Mouse (Mus musculus): ENCODE results near the gene Atp5b. TPM values are rescaled to one million over a fixed set of nuclear protein-coding genes. Genes with fewer than 3 reads are reported as not detected.

Gene Atp5b
- polyA plus RNA-seq, 1 experiment from 2014 or later, result 2,170 TPM

DNA sequence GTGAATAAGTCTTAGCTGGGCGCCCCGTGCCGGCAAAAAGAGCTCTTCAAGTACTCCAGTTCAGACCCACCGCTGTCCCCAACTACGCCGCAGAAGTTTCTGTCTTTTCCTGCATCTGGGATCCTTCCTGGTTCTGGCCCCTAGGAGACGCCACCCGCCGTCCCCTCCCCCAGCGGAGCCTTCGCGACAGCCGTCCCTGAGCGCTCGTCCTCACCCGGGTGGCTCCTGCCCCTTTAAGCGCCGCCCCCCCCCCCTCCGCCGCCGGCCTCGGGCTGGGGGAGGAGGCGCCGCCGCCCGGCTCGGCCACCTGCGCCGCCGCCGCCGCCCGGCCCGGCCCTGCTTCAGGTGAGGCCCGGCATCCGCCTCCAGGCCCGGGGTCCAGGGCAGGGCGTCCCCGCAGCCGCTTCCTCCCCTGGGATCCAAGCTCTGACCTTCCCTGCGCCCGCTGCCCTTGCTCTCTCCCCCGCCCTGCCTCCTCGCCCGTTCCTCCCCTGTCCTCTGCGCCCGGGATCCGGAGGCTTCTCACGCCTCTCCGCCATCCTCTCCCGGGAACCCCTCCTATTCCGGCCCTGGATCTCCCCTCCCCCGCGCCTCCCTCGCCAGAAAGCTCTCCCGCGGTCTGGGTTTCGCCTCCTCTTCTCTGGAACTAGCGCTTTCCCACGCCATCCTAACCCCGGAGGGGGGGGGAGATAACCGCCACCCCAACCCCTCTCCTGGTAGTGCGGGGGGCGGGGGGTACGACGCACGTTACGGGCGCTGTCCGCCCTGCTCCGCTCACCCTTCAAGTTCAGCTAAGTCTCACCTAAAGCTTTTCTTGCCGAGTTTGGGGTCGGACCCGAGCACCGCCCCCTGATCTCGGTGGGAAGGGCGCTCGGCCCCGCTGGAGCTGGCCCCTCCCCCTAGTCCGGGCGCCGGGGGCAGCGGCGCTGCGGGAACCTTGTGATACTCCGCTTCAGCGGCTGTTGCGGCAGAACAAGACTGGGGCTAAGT, 9.7 kb downstream of the Atp5b start:
- Histone ChIP-seq H3K9me3 (replicated peaks) (no peaks in the 10 kb centered on the region), H3K36me3 (ENCODE audit: poor library complexity, severe bottlenecking) (peaks cover 31% of the 10 kb centered on the region), H3K27ac (peak overlapping the region; percentile 89), H3K4me2 (peak overlapping the region; percentile 91), H3K27me3 (no peaks in the 10 kb centered on the region), H3K9ac (peak overlapping the region; percentile 85), H3K4me3 (peak overlapping the region; percentile 78), H3K4me1 (peaks cover 51% of the 10 kb centered on the region)
- peak; percentile 54 for ATAC-seq
- under 1% methylated on average over 63 of the region's 88 CpGs for WGBS

DNA sequence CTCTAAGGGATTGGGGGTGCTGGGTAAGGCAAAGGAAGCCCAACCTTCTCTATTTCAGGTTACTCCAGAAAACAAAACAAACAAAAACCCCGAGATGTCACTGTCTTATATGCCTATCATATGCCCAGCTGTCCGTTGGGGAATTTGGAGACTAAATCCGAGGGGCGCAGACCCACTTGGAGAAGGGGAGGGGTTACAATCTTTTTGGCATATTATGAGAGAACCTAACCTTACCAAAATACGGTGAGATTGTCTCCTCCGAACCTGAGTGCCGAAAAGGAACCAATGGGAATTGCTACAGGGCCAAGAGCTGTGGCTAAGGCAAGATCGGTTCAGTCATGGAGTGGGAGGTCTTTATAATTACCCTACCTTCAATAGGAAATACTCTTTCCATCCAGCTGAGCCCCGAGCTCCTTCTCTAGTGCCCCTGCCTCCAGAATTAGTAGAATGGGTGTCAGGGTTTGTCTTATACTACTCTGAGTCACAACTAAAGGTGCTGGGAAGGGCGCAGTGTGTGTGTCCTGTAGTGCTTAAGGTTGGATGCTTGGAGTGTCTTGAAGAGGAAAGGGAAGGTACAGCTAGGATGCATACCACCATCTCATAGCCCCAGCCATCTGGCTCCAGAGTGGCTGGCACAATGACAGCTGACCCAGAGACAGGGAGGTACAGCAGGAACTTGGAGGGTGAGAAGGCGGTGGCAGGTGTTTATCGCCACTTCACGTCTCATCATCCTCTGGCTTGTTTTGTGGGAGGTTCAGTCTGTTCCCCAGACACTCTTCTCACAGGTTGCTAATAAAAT, 10.6 kb downstream of the Atp5b start:
- Histone ChIP-seq H3K4me1 (peaks cover 60% of the 10 kb centered on the region), H3K9me3 (replicated peaks) (no peaks in the 10 kb centered on the region), H3K9ac (peak overlapping the region; percentile 85), H3K4me3 (peak overlapping the region; percentile 78), H3K36me3 (ENCODE audit: poor library complexity, severe bottlenecking) (peaks cover 22% of the 10 kb centered on the region), H3K27ac (peak overlapping the region; percentile 89; the same call in 1 of the 2 replicates), H3K27me3 (no peaks in the 10 kb centered on the region), H3K4me2 (peak overlapping the region; percentile 91)
- no peak for ATAC-seq
- WGBS, result 25% methylated on average over 13 of the region's 13 CpGs

GRCm38 (mm10) chr10:128094340-128094968, 11.4 kb downstream of the Atp5b start:
- H3K27me3 ChIP-seq, result no peaks in the 10 kb centered on the region
- peak overlapping the region; percentile 37; the same call in 1 of the 2 replicates for H3K9ac ChIP-seq
- ATAC-seq, result peak; percentile 37; the same call in 1 of the 2 replicates
- H3K4me3 ChIP-seq, result peak overlapping the region; percentile 78
- H3K9me3 ChIP-seq (replicated peaks), result no peaks in the 10 kb centered on the region
- H3K36me3 ChIP-seq (ENCODE audit: poor library complexity, severe bottlenecking), result peaks cover 14% of the 10 kb centered on the region
- H3K4me1 ChIP-seq, result peaks cover 63% of the 10 kb centered on the region
- peak overlapping the region; percentile 11; the same call in 1 of the 2 replicates for H3K27ac ChIP-seq
- 11% methylated on average over 19 of the region's 19 CpGs for WGBS
- H3K4me2 ChIP-seq, result peak overlapping the region; percentile 91

DNA sequence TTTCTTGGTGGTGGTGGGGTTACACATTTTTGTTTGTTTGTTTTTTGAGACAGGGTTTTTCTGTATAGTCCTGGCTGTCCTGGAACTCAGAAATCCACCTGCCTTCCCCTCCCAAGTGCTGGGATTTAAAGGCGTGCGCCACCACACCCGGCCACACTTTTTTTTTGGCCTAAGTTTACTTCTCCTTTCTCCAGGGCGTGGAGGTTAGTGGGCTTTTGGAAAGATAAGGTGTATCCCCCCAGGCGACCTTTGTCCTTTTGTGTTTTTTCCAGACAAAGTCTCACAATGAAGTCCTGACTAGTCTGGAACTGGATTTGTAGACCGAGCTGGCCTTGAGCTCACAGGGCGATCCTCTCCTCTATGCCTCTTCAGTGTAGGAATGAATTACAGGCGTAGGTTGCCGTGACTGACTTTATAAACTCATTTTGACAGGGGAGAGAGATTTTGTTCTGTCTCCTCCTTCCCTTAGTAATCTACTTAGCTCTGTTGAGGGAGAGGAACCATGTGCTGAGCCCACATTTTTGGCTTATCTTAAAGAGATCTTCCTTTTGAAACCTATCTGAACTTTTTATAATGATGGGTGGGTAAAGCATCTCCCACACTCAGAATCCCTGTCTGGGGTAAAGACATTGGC, 12.0 kb downstream of the Atp5b start:
- Histone ChIP-seq H3K4me1 (peaks cover 63% of the 10 kb centered on the region), H3K27ac (no peak overlapping the region), H3K4me2 (peak overlapping the region; percentile 91), H3K36me3 (ENCODE audit: poor library complexity, severe bottlenecking) (peaks cover 8% of the 10 kb centered on the region), H3K27me3 (no peaks in the 10 kb centered on the region), H3K9me3 (replicated peaks) (no peaks in the 10 kb centered on the region), H3K9ac (no peak overlapping the region), H3K4me3 (peak overlapping the region; percentile 78; the same call in 1 of the 2 replicates)
- 20% methylated on average over 9 of the region's 9 CpGs for WGBS
- no peak for ATAC-seq

DNA sequence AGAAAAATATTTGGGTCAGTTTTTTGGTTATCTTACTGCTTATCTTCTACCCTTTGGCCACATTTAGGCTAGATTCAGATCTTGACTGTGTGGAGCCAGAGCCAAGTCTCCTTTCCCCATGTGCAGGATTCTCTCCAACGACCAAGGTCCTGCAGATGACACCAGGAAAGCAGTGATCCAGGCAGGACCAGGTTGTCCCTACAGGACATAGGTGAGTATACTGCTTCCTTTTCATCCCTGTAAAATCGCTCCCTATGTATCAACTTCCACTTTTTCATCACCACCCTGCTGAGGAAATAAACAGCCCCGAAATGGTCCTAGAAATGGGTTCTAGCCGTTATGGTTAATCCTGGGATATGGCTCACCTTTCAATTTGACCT, 13.2 kb downstream of the Atp5b start:
- ATAC-seq, result no peak
- peak overlapping the region; percentile 9; the same call in 1 of the 2 replicates for H3K4me2 ChIP-seq
- WGBS, result 16% methylated on average over 4 of the region's 4 CpGs
- no peaks in the 10 kb centered on the region for H3K27me3 ChIP-seq
- peaks cover 54% of the 10 kb centered on the region for H3K4me1 ChIP-seq
- no peaks in the 10 kb centered on the region for H3K9me3 ChIP-seq (replicated peaks)
- H3K27ac ChIP-seq, result no peak overlapping the region
- 0 out of 2 replicates have a peak overlapping the region, but pooled peaks have one; percentile 94 for H3K9ac ChIP-seq
- H3K36me3 ChIP-seq (ENCODE audit: poor library complexity, severe bottlenecking), result no peaks in the 10 kb centered on the region
- H3K4me3 ChIP-seq, result peak overlapping the region; percentile 100

- H3K4me3 ChIP-seq, result peak overlapping the region; percentile 100
- no peaks in the 10 kb centered on the region for H3K9me3 ChIP-seq (replicated peaks)
- peak overlapping the region; percentile 94 for H3K9ac ChIP-seq
- peak overlapping the region; percentile 79 for H3K4me2 ChIP-seq
- H3K36me3 ChIP-seq (ENCODE audit: poor library complexity, severe bottlenecking), result no peaks in the 10 kb centered on the region
- H3K27ac ChIP-seq, result peak overlapping the region; percentile 88
- H3K27me3 ChIP-seq, result no peaks in the 10 kb centered on the region
- 0% methylated on average over 78 of the region's 86 CpGs for WGBS
- peaks cover 48% of the 10 kb centered on the region for H3K4me1 ChIP-seq
- peak; percentile 86 for ATAC-seq
Observed at GRCm38 (mm10) chr10:128096693-128097586, 13.9 kb downstream of the Atp5b start.

GRCm38 (mm10) chr10:128097587-128097971, 14.5 kb downstream of the Atp5b start:
- Histone ChIP-seq H3K36me3 (ENCODE audit: poor library complexity, severe bottlenecking) (no peaks in the 10 kb centered on the region), H3K27me3 (no peaks in the 10 kb centered on the region), H3K9me3 (replicated peaks) (no peaks in the 10 kb centered on the region), H3K9ac (peak overlapping the region; percentile 94), H3K4me1 (peaks cover 44% of the 10 kb centered on the region), H3K4me2 (peak overlapping the region; percentile 79), H3K4me3 (peak overlapping the region; percentile 100), H3K27ac (peak overlapping the region; percentile 88)
- ATAC-seq, result no peak
- WGBS, result under 1% methylated on average over 13 of the region's 13 CpGs

- no peak overlapping the region for H3K9ac ChIP-seq
- H3K9me3 ChIP-seq (replicated peaks), result no peaks in the 10 kb centered on the region
- no peak overlapping the region for H3K4me3 ChIP-seq
- 93% methylated on average over 4 of the region's 4 CpGs for WGBS
- H3K4me2 ChIP-seq, result no peak overlapping the region
- H3K27ac ChIP-seq, result no peak overlapping the region
- no peaks in the 10 kb centered on the region for H3K4me1 ChIP-seq
- no peaks in the 10 kb centered on the region for H3K27me3 ChIP-seq
- ATAC-seq, result no peak
- peaks cover 60% of the 10 kb centered on the region for H3K36me3 ChIP-seq (ENCODE audit: poor library complexity, severe bottlenecking)
Observed at GRCm38 (mm10) chr10:128110103-128110761, 27.2 kb downstream of the Atp5b start.

DNA sequence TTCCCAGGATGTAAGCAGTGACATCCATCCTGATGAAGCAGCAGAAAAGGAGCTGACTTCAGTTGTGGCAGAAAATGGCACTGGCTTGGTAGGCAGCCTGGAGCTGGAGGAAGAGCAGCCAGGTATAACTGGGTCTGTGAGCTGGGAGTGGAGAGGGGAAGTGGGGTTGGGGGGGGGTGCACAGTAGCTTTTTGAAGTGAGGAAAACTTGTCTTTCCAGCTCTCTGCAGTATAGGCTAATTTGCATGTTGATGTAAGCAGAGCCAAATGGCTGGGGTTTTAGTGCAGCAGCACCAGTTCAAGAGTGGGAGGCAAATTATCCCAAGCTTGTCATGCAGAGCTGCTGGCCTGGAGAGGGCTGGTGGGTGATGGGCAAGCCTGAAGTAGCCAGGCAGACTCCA, 28.2 kb downstream of the Atp5b start:
- Histone ChIP-seq H3K27me3 (no peaks in the 10 kb centered on the region), H3K4me1 (no peaks in the 10 kb centered on the region), H3K9ac (no peak overlapping the region), H3K27ac (no peak overlapping the region), H3K4me2 (no peak overlapping the region), H3K9me3 (replicated peaks) (no peaks in the 10 kb centered on the region), H3K36me3 (ENCODE audit: poor library complexity, severe bottlenecking) (peaks cover 70% of the 10 kb centered on the region), H3K4me3 (no peak overlapping the region)
- no peak for ATAC-seq

DNA sequence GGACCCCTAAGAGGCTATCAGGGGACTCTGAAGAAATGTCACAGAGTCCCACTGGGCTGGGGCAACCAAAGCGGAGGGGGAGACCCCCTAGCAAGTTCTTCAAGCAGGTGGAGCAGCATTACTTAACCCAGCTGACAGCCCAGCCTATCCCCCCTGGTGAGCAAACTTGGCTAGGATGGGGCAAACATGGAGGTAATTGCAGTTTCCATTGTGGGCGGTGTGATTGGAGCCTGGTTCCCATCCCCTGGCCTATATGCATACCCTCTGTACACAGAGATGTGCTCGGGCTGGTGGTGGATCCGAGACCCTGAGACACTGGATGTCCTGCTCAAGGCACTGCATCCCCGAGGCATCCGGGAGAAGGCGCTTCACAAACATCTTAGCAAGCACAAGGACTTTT, 40.8 kb downstream of the Atp5b start:
- peaks cover 95% of the 10 kb centered on the region for H3K36me3 ChIP-seq (ENCODE audit: poor library complexity, severe bottlenecking)
- no peaks in the 10 kb centered on the region for H3K9me3 ChIP-seq (replicated peaks)
- no peak for ATAC-seq
- no peak overlapping the region for H3K27ac ChIP-seq
- H3K4me1 ChIP-seq, result no peaks in the 10 kb centered on the region
- H3K4me2 ChIP-seq, result no peak overlapping the region
- H3K9ac ChIP-seq, result no peak overlapping the region
- no peak overlapping the region for H3K4me3 ChIP-seq
- WGBS, result 94% methylated on average over 7 of the region's 7 CpGs
- no peaks in the 10 kb centered on the region for H3K27me3 ChIP-seq
